Mouse (Mus musculus): ENCODE measurements around the gene Taf5l. TPM values are rescaled to one million over a fixed set of nuclear protein-coding genes. Genes with fewer than 3 reads are reported as not detected.
"Not testable (repeated sequence)": the region's sequence is repeated elsewhere in the genome, so short reads cannot be mapped to it uniquely, and the experiment has no call there.

Taf5l gene
- polyA plus RNA-seq, 1 experiment from 2014 or later, result 27.5 TPM

DNA sequence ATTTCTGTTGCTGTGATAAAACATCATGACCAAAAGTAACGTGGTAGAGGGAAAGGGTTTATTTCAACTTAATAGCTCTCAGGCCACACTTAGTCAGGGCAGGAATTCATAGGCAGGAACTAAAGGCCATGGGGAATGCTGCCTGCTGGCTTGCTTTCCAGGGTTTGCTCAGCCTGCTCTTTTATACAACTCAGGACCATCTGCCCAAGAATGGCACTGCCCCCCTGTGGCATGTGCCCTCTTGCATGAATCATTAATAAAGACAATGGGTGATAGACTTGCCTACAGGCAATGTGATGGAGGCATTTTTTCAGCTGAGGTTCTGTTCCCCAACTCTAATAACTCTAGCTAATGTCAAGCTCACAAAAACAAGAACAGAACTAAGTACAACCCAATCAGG, 21.0 kb upstream of the Taf5l start:
- no peak for ATAC-seq
- Histone ChIP-seq H3K9ac (no peak overlapping the region), H3K27me3 (no peaks in the 10 kb centered on the region), H3K4me2 (no peak overlapping the region), H3K4me1 (no peaks in the 10 kb centered on the region), H3K27ac (no peak overlapping the region), H3K4me3 (no peak overlapping the region), H3K36me3 (ENCODE audit: poor library complexity, severe bottlenecking) (peaks cover 77% of the 10 kb centered on the region), H3K9me3 (replicated peaks) (no peaks in the 10 kb centered on the region)
- 89% methylated on average over 1 of the region's 1 CpGs for WGBS

DNA sequence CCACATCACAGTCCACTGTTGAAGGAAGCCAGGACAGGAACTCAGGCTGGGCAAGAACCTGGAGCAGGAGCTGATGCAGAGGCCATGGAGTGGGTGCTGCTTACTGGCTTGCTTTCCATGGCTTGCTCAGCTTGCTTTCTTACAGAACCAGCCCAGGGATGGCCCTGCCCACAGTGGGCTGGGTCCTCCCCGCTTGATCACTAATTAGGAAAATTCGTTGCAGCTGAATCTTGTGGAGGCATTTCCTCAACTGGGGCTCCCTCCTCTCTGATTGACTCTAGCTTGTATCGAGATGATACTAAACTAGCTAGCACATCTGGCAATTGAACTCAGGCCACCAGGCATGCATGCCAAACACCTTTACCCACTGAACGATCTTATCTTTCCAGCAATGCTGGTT, 18.2 kb upstream of the Taf5l start:
- H3K36me3 ChIP-seq (ENCODE audit: poor library complexity, severe bottlenecking), result peaks cover 80% of the 10 kb centered on the region
- no peak overlapping the region for H3K27ac ChIP-seq
- WGBS, result 90% methylated on average over 4 of the region's 4 CpGs

DNA sequence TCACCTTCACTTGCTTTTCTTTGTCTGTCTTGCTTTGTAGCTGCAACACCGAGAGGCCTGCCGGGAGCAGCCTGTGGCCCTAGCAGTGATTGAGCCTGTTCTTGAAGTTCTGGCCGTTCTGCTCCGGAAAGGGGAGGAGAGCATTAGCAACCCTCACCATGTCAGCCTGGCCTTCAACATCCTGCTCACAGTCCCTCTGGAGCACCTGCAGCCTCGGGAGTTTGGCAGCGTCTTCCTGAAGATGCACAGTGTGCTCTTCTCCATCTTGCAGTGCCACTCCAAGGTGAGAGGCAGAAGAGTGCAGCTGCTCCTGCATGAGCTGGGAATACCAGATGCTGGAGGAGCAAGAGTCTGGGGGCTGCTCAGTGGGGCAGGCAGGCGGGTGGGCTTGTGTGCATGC, 16.9 kb upstream of the Taf5l start:
- H3K27ac ChIP-seq, result no peak overlapping the region
- no peak for ATAC-seq
- H3K27me3 ChIP-seq, result no peaks in the 10 kb centered on the region
- 94% methylated on average over 7 of the region's 7 CpGs for WGBS
- H3K4me2 ChIP-seq, result no peak overlapping the region
- H3K9ac ChIP-seq, result no peak overlapping the region
- H3K9me3 ChIP-seq (replicated peaks), result no peaks in the 10 kb centered on the region
- peaks cover 86% of the 10 kb centered on the region for H3K36me3 ChIP-seq (ENCODE audit: poor library complexity, severe bottlenecking)
- H3K4me1 ChIP-seq, result no peaks in the 10 kb centered on the region
- H3K4me3 ChIP-seq, result no peak overlapping the region

More for the DNA sequence above, 18.2 kb upstream of the Taf5l start:
- ATAC-seq, result no peak
- no peaks in the 10 kb centered on the region for H3K9me3 ChIP-seq (replicated peaks)
- no peaks in the 10 kb centered on the region for H3K27me3 ChIP-seq
- H3K4me1 ChIP-seq, result no peaks in the 10 kb centered on the region
- no peak overlapping the region for H3K4me3 ChIP-seq
- H3K9ac ChIP-seq, result no peak overlapping the region
- no peak overlapping the region for H3K4me2 ChIP-seq

DNA sequence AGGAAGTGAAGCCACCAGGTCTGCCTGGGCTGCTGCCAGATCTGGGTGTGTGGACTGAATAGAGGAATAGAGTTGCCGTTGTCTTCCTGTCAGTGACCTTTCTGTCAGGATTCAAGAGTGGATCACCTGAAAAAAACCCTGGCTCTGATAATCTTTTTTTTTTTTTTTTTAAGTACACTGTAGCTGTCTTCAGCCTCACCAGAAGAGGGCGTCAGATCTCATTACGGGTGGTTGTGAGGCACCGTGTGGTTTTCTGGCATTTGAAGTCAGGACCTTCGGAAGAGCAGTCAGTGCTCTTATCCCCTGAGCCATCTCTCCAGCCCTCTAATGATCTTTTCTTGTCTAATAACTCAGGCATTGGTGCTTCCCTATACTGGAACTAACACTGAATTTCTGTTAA, 12.2 kb upstream of the Taf5l start:
- H3K36me3 ChIP-seq (ENCODE audit: poor library complexity, severe bottlenecking), result peaks cover 82% of the 10 kb centered on the region
- H3K4me2 ChIP-seq, result no peak overlapping the region
- no peak for ATAC-seq
- H3K9me3 ChIP-seq (replicated peaks), result no peaks in the 10 kb centered on the region
- no peaks in the 10 kb centered on the region for H3K4me1 ChIP-seq
- no peaks in the 10 kb centered on the region for H3K27me3 ChIP-seq
- H3K9ac ChIP-seq, result no peak overlapping the region
- H3K4me3 ChIP-seq, result no peak overlapping the region
- WGBS, result 66% methylated on average over 5 of the region's 5 CpGs
- no peak overlapping the region for H3K27ac ChIP-seq

DNA sequence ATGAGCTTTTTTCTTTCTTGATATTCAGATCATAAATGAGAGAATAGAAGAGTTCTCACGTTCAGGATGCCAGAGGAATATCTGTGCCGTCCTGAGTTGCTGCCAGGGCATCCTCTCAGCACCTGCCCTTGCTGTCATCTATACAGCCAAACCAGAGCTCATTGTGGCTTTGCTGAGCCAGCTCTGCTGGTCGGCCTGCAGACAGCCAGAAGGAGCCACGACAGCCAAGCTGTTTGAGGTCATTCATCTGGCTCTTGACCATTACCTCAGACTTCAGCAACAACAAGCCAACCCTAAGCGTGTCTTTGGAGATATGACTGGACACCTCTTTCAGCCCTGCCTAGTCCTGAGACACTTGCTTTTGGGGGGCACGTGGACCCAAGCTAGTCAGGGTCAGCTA, 6.6 kb upstream of the Taf5l start:
- Histone ChIP-seq H3K9ac (no peak overlapping the region), H3K9me3 (replicated peaks) (no peaks in the 10 kb centered on the region), H3K4me1 (peaks cover 10% of the 10 kb centered on the region; the same call in 1 of the 2 replicates), H3K27me3 (no peaks in the 10 kb centered on the region), H3K4me3 (no peak overlapping the region), H3K36me3 (ENCODE audit: poor library complexity, severe bottlenecking) (peaks cover 75% of the 10 kb centered on the region), H3K27ac (no peak overlapping the region), H3K4me2 (no peak overlapping the region)
- no peak for ATAC-seq
- 94% methylated on average over 6 of the region's 6 CpGs for WGBS

DNA sequence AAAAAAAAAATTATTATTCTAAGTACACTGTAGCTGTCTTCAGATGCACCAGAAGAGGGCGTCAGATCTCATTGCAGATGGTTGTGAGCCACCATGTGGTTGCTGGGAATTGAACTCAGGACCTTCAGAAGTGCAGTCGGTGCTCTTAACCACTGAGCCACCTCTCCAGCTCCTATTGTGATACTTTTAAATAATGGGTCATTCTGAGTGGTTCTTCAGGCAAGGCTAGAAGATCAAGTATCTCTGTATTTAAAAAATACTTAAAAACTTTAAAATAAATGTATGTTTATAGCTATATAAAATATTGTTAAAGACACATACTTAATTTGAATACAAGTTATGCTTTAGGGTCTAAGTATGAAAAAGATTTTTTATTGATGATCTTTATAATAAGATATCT, 5.1 kb upstream of the Taf5l start:
- 79% methylated on average over 2 of the region's 2 CpGs for WGBS
- H3K36me3 ChIP-seq (ENCODE audit: poor library complexity, severe bottlenecking), result peaks cover 68% of the 10 kb centered on the region

DNA sequence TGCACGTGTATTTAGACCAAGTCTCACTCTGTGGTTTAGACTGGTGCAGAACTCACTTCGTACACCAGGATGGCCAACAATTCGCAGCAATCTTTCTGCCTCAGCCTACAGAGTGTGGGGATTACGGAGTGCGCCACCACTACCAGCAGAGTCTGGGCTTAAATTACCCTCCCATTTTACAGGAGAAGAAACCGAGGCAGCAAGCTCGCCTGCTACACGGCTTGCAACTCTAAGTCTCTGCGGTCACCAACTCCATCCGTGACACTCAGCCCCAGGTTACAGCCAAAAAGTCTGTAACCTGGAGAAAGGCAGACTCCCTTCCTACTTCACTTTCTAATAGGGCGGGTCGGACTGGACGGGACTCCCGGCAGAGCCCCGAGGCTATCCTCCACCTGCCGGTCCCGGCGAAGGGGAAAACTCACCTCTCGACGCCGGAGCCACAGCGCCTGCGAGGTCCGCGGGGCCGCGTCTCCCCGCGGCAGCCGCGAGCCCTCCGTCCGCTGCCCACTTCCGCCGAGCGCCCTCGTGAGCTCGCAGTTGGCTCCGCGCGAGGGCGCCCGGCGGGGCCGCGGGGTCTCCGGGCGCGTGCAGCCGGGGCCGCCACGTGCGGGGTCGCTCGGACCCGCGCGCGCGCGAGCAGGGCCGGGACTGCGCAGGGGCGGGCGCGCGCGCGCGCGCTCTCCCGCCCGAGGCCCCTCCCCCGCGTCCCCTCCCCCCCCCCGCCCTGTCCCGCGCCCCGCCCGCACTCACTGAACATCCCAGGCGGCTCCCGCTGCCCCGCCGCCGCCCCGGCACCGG, 559 bp downstream of the Taf5l start:
- Histone ChIP-seq H3K4me3 (peak overlapping the region; percentile 86), H3K9ac (peak overlapping the region; percentile 81), H3K9me3 (replicated peaks) (no peaks in the 10 kb centered on the region), H3K36me3 (ENCODE audit: poor library complexity, severe bottlenecking) (peaks cover 16% of the 10 kb centered on the region), H3K27ac (peak overlapping the region; percentile 87), H3K27me3 (no peaks in the 10 kb centered on the region), H3K4me2 (peak overlapping the region; percentile 75), H3K4me1 (peaks cover 40% of the 10 kb centered on the region)
- 2% methylated on average over 38 of the region's 87 CpGs for WGBS
- peak; percentile 83 for ATAC-seq

More for the DNA sequence above, 5.1 kb upstream of the Taf5l start:
- not testable (repeated sequence) for H3K27ac ChIP-seq; H3K4me2 ChIP-seq; H3K4me3 ChIP-seq; H3K27me3 ChIP-seq; H3K9me3 ChIP-seq (replicated peaks); H3K9ac ChIP-seq; ATAC-seq
- peaks cover 20% of the 10 kb centered on the region for H3K4me1 ChIP-seq

DNA sequence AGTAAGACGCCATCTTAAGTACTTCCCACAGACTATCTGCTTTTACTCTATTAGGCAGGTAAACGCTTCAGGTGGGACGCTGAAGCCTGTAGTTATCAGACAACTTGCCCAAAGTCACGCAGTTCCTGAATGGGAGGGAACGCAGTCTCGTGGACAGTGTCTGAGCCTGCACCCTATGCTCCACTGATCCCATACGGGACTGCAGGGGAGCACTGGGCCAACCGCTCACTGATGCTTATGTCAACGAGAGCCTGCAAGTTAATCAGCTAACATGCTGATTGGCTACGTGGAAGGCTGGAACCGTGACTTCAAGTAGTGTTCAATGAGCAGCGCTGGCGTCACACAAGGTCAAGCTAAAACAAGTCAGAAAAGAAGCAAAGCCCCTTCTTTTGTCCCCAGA, 1.4 kb downstream of the Taf5l start:
- Histone ChIP-seq H3K27me3 (no peaks in the 10 kb centered on the region), H3K4me1 (peaks cover 40% of the 10 kb centered on the region), H3K9me3 (replicated peaks) (no peaks in the 10 kb centered on the region), H3K4me2 (peak overlapping the region; percentile 75), H3K4me3 (peak overlapping the region; percentile 86), H3K27ac (no peak overlapping the region), H3K9ac (peak overlapping the region; percentile 81), H3K36me3 (ENCODE audit: poor library complexity, severe bottlenecking) (peaks cover 8% of the 10 kb centered on the region)
- WGBS, result 40% methylated on average over 13 of the region's 13 CpGs
- no peak for ATAC-seq

DNA sequence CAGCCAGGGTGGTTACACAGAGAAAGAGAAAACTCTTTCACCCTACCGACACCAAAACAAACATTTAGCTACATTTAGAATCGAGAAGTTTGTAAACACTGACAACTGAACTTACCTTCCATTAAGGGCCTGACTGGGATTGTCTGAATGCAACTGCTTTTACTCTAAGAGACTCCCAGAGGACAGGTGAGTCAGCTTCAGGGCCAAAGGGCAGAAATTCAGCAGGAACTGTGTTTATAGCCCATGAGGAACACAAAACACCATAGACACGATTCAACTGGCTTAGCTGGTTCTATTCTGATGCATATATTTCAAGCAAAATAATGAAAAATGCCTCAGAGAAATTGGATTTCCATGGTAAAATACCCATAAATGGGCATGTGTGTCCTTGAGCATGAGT, 6.4 kb downstream of the Taf5l start:
- 90% methylated on average over 3 of the region's 3 CpGs for WGBS
- Histone ChIP-seq H3K4me1 (peaks cover 12% of the 10 kb centered on the region), H3K9ac (no peak overlapping the region), H3K36me3 (ENCODE audit: poor library complexity, severe bottlenecking) (peaks cover under 1% of the 10 kb centered on the region; the same call in 1 of the 2 replicates), H3K27me3 (no peaks in the 10 kb centered on the region), H3K9me3 (replicated peaks) (no peaks in the 10 kb centered on the region), H3K4me3 (no peak overlapping the region), H3K4me2 (no peak overlapping the region), H3K27ac (no peak overlapping the region)
- ATAC-seq, result no peak

DNA sequence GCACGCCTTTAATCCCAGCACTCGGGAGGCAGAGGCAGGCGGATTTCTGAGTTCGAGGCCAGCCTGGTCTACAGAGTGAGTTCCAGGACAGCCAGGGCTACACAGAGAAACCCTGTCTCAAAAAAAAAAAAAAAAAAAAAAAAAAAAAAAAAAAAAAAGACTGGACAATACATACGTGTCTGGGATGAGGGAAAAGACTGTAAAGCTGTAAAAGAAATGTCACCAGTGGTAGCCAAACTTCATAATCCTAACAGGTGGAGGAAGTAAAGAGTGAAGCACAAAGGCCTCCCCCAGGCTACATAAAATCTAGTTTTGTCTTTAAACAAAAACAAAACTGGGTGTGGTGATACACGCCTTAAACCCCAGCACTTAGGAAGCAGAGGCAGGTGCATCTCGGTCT, 6.9 kb downstream of the Taf5l start:
- not testable (repeated sequence) for ATAC-seq; H3K27me3 ChIP-seq; H3K9me3 ChIP-seq (replicated peaks); H3K4me1 ChIP-seq; H3K4me2 ChIP-seq; H3K36me3 ChIP-seq (ENCODE audit: poor library complexity, severe bottlenecking); H3K9ac ChIP-seq; H3K27ac ChIP-seq; H3K4me3 ChIP-seq
- 91% methylated on average over 7 of the region's 7 CpGs for WGBS

DNA sequence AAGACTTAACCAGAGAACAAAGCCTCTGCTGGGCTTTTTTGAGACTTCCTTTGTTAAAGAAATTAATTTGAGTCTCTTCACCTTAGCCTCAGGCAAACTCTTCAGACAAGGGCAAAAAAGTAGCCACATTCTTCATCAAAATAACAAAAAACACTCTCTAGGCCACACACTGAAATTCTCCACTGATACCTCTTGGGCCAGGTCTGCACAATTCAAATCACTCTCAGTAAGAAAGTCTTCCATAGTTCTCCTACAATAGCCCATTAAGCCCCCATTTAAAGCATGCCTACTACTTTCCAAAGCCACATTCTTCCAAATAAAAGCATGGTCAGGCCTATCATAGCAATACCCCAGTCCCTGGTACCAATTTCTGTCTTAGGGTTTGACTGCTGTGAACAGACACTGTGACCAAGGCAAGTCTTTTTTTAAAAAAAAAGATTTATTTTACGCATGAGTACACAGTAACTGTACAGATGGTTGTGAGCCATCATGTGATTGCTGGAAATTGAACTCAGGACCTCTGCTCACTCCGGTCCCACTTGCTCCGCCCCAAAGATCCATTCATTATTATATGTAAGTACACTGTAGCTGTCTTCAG, 9.1 kb downstream of the Taf5l start:
- ATAC-seq, result no peak
- peaks cover 25% of the 10 kb centered on the region for H3K36me3 ChIP-seq (ENCODE audit: poor library complexity, severe bottlenecking)
- WGBS, result 96% methylated on average over 3 of the region's 3 CpGs
- no peaks in the 10 kb centered on the region for H3K4me1 ChIP-seq
- no peak overlapping the region for H3K4me2 ChIP-seq
- H3K9me3 ChIP-seq (replicated peaks), result no peaks in the 10 kb centered on the region
- H3K27me3 ChIP-seq, result no peaks in the 10 kb centered on the region
- H3K27ac ChIP-seq, result no peak overlapping the region
- no peak overlapping the region for H3K4me3 ChIP-seq
- no peak overlapping the region for H3K9ac ChIP-seq

DNA sequence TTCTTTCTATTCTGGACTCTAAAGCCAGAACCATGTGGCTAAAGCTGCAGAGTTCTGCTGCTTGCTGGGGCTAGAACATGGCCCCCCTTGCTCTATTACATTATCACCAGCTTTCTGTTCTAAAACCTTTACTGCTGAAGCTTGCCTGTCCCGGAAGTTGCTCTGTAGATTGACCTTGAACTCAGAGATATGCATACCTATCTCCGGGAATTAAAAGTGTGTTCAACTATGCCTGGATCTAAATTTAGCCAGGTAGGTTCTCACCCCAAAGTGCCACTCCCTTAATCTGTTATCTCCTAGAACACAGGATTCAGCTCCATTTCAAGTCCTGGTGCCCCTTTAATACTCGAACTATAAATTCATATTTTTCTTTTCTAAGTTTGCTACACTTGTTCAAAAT, 9.6 kb downstream of the Taf5l start:
- Histone ChIP-seq H3K4me1 (no peaks in the 10 kb centered on the region), H3K4me2 (no peak overlapping the region), H3K4me3 (no peak overlapping the region), H3K9ac (no peak overlapping the region), H3K27me3 (no peaks in the 10 kb centered on the region), H3K27ac (no peak overlapping the region), H3K36me3 (ENCODE audit: poor library complexity, severe bottlenecking) (peaks cover 30% of the 10 kb centered on the region), H3K9me3 (replicated peaks) (no peaks in the 10 kb centered on the region)
- ATAC-seq, result no peak
- WGBS, result 86% methylated on average over 3 of the region's 3 CpGs

Measured in forebrain, embryonic 13.5 days (tissue).